ENCODE assay signal across 20 mouse cellular contexts in the genomic region with DNA sequence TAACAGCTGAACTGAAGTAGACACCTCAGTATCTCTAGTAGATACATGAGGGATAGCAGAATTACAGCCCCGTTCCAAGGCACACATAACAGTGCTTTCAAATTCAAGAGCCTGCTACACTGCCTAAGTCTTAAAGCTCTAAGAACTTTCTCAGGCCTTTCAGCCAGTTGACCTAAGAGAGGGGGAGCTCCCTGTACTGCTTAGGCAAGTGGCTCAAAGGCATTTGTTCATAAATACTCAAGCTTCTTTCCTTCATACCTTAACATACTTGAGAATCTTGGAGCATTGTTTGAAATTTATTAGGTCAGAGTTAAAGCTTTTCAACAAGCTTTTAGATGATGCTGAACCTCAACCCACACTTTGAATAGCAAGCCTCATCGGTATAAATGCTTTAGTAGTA.
"Had no signal": no experiment of that assay in that cellular context is flagged by ENCODE, and none has a peak within 500 bp of the region (broad histone marks: within the 10 kb centered on the region; RNA-seq: fewer than 3 reads in every experiment).

No protein-coding gene starts in this region.

- H3K9me3 ChIP-seq: liver, embryonic 13.5 days; liver, embryonic 15.5 days; midbrain, embryonic 10.5 days; midbrain, embryonic 12.5 days; neural tube, embryonic 13.5 days; neural tube, embryonic 15.5 days had no signal

- H3K27me3 ChIP-seq: liver, embryonic 13.5 days; liver, embryonic 15.5 days; midbrain, embryonic 12.5 days; neural tube, embryonic 13.5 days; neural tube, embryonic 15.5 days had no signal

- H3K4me1 ChIP-seq: liver, embryonic 13.5 days; liver, embryonic 15.5 days; midbrain, embryonic 10.5 days; neural tube, embryonic 13.5 days; neural tube, embryonic 15.5 days had no signal

- H3K9ac ChIP-seq: liver, embryonic 13.5 days; liver, embryonic 15.5 days; liver, postnatal 0 days; midbrain, embryonic 12.5 days; neural tube, embryonic 13.5 days; neural tube, embryonic 15.5 days had no signal

- H3K27ac ChIP-seq: liver, embryonic 13.5 days; liver, embryonic 15.5 days; midbrain, embryonic 10.5 days; midbrain, embryonic 12.5 days; neural tube, embryonic 13.5 days; neural tube, embryonic 15.5 days had no signal

- H3K4me2 ChIP-seq: liver, embryonic 11.5 days; liver, embryonic 13.5 days; liver, embryonic 15.5 days; midbrain, embryonic 12.5 days; neural tube, embryonic 13.5 days; neural tube, embryonic 15.5 days had no signal

- ATAC-seq: liver, postnatal 0 days; midbrain, embryonic 16.5 days had no signal

- DNase-seq: liver; liver, embryonic 13.5 days; midbrain, embryonic 14.5 days; retina, postnatal 1 day; right cerebral cortex, adult 18-20 months; right cerebral cortex, postnatal 25 days; right cerebral cortex, postnatal 4 days; spleen, adult 18-20 months; thymus, adult 18-20 months; thymus, postnatal 14 days; thymus, postnatal 36 days had no signal

- H3K4me3 ChIP-seq: liver, embryonic 13.5 days; liver, embryonic 15.5 days; midbrain, embryonic 10.5 days; midbrain, embryonic 12.5 days; myocyte; neural tube, embryonic 13.5 days; neural tube, embryonic 15.5 days had no signal

- H3K36me3 ChIP-seq: liver, embryonic 13.5 days; liver, embryonic 15.5 days; midbrain, embryonic 10.5 days; midbrain, embryonic 12.5 days; neural tube, embryonic 13.5 days; neural tube, embryonic 15.5 days had no signal
